Mouse (Mus musculus) liver, embryonic 14.5 days (tissue): ENCODE measurements around the gene Exoc6b.

Experiments used
- CTCF ChIP-seq: IDR thresholded peaks from 2 replicates; pipeline ENCODE4 v1.5.1; 2016; ENCODE audit warnings: antibody characterized with exemption, low read depth, control low read depth
- EP300 ChIP-seq: IDR thresholded peaks from 2 replicates; pipeline ENCODE4 v1.6.1; 2016; ENCODE audit warnings: antibody characterized with exemption, low read depth

GRCm38 (mm10) chr6:85046531-85046930, 22.8 kb downstream of the Exoc6b start:
- TF ChIP-seq CTCF (no peak), EP300 (no peak)
